Mouse (Mus musculus): ENCODE measurements around the gene Aloxe3.

Aloxe3 gene

DNA sequence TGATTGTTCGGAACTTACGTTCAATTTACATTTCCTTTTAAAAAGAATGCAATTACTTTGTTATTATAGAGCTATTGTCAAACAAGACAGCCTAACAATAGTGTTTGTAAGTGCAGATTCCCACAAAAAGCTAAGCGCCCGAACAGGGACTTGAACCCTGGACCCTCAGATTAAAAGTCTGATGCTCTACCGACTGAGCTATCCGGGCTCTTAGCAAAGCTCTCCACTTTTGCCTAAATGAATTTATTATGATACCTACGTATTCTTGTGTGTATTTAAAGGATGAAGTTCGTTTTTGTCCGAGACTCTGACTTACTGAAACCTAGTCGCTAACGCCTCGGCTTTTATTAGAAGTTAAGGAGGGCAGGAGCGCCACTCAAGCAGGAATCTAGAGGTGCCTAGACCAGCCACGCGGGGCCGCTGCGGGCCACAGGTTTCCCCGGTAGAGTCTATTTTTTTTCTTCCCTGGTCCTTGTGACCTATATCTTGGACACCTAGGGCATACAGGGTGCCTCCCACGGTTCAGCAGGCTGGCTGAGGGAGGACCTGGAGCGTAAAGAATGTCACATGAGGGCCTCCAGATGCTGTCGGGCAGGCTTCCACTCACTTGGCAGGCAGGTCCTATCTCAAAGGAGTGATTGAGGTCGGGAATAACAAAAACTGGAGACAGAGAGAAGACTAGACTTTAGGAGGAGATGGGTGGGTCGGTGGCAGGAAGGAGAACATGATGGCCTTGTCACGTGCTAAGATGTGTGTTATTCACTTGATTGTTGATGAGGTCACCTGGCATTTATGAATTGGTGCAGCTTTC, 450 bp upstream of the Aloxe3 start:
- DNase-seq: peak; percentile 83 to 86

DNA sequence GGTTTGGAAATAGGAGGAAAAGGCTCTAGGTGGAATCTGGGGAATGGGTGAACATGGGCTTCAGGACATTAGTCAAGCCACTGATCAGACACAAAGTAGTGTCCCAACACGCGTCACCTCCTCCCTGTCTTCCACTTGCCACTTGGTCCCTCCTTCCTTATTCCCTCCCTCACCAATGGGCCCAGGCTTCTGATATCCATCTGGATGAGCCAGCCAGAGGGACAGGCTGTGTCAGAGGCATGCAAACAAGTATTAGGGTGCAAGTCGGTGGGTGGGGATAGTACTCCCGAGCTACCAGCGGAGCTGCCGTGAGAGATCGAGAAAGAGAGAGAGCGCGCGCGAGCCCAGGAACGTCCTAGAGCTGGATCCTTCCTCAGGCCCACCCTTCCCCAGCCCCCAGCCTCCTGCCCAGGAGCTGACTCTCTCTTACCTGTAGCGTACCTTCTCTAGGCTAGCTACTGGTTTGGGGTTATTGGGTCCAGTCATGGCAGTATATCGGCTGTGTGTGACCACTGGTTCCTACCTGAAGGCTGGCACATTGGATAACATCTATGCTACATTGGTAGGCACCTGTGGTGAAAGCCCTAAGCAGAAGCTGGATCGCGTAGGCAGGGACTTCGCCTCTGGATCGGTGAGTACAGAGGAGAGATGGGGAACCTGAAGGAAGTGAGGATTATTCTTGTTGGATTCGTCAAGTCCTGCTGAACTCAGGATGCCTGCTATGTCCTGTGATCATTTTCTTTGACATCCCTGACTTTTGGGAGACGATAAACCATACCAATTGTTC, 416 bp downstream of the Aloxe3 start:
- DNase-seq: peak in 1 of 2 experiments; percentile 47

DNA sequence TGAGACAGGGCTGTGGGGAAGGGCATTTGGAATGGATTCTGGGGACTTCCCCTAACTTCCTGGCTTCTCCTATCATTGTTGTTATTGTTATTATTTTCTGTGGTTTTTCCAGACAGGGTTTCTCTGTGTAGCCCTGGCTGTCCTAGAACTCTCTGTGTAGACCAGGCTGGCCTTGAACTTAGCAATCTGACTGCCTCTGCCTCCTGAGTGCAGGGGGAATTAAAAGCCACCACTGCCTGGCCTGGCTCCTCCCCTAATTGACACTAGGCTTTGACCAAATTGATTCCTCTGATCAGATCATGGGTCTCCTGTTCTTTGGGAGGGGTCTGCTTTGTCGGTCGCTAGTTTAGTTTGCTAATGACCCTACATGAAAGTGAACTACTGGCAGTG, 1.0 kb downstream of the Aloxe3 start:
- no peak for DNase-seq

DNA sequence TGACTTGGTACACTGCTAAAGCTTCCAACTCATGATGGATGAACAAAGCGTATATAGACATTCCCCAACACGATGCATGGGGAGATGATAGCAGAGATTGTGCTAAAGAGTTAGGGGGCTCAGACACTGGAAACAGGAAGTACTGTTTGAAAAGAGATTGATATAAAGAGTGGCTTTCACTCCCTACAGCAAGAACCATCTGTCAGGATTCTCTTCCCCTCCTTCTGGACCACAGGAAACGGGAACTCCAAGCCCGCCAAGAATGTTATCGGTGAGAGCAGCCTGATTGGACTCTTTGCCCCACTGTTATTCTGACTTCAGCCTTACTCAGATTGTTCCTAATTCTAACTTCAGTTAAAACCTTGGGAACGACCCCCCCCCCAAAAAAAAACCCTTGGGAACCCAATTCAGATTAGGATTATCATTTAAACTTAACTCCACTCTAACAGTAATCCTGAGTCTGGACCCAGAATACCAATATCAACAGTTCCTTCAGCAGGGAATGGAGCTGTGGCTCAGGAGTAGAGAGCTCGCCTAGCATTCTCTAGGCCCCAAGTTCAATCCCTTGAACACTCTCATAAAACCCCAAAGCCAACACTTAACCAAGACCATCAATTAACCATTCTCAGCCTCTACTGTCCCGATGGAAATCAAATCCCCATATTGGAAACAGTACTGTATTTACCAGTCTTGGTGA, 2.9 kb downstream of the Aloxe3 start:
- no peak for DNase-seq

DNA sequence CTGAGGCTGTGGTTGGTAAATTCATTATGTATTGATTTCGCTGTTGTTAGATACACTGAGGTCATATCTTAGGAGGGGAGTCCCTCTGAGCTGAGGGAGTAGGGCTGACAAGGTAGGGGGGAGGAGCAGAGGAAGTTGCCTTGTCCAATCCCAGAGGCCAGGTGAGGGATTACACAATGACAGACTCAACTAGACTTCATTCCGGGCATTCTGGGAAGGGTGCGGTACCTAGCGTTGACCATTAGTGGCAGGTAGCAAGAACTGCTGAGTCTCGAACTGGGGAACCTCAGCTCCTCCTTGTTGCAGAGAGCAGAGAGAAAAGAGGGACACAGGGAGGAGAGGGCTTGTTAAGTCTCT, 7.8 kb downstream of the Aloxe3 start:
- no peak for DNase-seq

DNA sequence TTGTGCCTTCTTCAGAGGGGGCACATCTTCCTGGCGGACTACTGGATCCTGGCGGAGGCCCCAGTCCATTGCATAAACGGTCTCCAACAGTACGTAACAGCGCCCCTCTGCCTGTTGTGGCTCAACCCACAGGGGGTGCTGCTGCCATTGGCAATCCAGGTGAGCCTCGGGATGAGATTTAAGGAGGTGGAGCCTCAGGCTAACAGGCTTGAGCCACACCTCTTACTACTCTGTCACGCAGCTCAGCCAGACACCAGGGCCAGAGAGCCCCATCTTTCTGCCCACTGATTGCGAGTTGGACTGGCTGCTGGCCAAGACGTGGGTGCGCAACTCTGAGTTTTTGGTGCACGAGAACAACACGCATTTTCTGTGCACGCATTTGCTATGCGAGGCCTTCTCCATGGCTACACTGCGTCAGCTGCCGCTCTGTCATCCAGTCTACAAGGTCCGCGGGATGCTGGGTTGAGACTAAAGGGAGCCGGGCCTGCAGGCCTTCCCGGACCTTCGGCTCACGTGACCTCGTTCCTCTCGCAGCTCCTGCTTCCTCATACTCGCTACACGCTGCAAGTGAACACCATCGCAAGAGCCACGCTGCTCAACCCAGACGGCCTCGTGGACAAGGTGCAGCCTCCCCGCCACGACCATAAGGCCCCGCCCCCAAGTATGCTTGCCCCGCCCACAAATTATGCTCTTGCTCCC, 8.4 kb downstream of the Aloxe3 start:
- DNase-seq: peak; percentile 64 to 65

DNA sequence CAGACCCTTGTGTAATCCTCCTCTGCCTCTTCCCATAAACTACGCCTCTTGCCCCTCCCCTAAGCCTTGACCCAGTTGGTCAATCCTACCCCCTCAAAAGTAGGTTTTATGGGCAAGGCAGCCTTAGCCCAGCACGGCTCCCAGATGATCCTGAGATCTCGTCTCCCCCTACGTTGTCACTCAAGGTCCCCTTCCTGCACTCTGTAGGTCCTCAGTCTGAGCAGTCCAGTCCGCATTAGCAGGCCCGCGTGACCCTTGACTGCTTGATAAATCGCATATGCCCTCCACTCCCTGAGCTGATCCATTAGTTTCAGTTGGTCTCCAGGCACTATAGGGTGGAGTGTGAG, 8.9 kb downstream of the Aloxe3 start:
- DNase-seq: no peak

DNA sequence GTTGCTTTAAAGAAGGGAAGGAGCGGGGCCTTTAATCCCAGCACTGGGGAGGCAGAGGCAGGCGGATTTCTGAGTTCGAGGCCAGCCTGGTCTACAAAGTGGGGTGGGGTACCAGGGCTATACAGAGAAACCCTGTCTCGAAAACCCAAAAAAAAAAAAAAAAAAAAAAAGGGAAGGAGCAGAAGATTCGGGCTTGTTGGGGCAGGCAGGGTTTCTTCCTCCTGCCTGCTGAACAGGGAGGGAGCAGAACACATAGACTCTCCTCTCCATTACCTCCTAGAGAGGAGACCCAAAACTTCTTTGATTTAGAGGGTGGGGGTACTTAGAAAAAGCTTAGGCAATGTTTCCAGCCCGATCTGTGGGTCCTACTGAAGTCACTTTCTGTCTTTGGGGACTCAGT, 9.7 kb downstream of the Aloxe3 start:
- DNase-seq: no peak

DNA sequence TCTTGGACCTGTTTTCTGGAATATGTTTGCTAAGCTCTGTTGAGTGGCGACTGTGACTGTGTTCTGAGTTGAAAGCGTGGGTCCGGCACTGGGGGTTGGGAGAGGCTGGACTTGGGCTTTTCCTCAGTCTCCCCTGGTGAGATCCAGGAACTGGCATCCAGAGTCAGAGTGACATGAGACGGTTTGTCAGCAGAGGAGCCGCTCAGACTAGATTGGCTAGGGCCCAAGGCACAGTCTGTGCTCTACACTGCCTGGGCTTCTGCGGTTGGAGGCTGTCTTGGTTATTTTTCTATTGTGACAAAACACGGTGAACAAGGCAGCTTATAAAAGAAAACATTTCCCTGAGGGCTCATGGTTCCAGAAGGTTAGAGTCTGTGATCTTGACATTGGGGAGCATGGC, 21.9 kb downstream of the Aloxe3 start:
- peak in 1 of 2 experiments; percentile 27 for DNase-seq

DNA sequence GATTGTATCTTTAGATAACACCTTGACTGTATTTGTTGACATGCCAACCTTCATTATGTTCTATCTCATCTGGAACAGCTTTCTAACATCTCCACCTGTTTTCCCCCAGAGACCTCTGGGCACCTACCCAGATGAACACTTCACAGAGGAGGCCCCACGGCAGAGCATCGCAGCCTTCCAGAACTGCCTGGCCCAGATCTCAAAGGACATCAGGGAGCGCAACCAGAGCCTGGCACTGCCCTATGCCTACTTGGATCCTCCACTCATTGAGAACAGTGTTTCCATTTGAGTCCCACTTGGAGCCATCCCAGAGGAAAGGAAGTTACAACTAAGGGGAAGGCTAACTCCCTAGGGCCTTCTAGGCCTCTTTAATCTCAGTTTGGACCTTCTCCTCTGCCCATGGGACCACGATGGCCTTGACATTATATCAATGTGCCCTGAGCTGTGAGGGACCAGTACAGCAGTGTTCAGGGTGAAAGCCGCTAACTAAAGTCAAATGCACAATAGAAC, 22.8 kb downstream of the Aloxe3 start:
- peak; percentile 26 to 32 for DNase-seq

DNA sequence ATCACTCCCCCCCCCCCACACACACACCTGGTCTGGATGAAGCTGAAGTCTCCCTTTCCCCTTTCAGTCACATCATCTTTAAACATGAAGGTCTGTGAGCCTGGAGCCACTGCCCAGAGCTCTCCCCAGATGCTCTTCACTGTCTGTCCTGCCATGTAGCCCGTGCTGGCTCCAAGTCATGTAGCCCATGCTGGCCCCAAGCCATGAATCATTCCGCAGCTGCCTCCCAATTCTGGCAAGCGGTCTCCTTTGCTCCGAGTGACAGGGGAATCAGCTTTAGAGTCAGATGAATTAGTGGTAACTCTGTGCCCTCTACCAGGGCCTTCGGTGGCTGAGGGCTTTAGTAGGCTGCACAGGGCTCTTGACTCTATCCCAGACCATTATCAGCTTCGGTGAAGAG, 24.0 kb downstream of the Aloxe3 start:
- no peak for DNase-seq

DNA sequence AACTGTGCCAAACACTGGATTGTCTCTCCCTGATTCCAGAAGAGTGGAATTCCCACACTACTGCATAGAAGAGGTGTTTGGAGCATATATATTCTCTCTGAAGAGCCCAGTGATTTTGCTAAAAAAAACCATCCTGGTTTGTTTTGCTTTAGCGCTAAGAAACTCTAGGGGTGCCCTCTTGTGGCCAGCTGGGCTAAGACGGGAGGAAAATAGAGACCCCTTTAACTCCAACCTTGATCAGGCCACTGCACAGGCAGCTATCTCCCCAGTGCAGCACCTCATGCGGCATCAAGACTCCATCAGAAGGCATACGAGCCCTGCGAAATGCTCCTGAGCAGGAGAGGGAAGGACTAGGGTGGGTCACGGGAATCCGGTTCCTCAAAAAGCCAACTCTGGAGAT, 24.7 kb downstream of the Aloxe3 start:
- DNase-seq: peak; percentile 78 to 81

DNA sequence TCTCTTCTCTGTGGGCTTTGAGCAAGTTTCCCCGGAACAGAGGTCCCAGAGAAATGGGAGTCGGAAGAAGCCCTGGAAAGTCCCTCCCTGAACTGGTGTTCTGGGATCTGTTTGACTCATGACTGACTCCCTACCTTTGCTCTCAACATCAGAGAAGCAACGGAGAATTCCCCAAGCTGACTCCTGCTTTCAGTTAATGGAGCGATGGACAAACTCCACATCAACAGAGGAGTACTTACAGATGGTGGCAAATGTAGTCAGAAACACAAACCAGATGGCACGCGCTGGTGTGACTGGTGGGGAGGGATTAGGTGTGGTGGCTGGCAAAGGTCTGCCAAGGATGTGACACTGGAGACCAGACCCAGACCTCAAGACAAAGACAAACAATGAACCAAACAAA, 25.3 kb downstream of the Aloxe3 start:
- no peak for DNase-seq

DNA sequence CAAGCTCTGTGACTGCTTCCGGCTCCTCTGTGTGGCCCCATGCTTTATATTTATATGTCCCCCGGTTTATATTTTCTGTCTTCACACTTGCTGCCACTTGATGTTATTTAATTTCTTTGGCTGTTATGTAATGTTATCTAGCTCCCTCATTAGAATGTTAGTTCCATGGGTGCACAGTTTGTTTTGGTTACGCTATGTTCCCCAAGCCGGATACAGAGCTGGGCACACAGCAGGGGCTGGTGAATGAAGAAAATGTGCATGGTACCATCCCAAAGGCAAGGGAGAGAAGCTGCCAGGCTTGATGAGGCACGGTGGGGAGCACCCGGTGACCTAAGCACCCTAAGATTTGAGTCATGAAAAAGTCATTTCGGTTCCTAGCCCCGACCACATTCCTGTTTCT, 28.1 kb downstream of the Aloxe3 start:
- DNase-seq: no peak

DNA sequence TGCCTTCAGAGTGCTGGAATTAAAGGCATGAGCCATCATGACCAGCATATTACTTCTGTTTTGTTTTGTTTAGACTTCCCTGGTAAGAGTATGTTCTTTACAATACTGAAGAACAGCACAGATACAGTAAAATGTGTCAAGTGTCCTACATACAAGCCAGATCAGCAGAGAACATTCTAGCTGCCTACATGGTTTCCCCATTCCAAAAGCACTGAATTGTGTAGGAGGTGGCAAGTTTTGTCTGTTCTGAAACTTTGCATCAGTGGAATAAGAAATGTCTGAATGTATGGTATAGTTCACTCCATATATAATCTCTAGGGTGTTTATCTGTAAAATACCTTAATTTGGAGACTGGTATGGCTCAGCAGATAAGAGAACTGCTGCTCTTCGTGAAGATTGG, 29.7 kb downstream of the Aloxe3 start:
- DNase-seq: no peak

DNA sequence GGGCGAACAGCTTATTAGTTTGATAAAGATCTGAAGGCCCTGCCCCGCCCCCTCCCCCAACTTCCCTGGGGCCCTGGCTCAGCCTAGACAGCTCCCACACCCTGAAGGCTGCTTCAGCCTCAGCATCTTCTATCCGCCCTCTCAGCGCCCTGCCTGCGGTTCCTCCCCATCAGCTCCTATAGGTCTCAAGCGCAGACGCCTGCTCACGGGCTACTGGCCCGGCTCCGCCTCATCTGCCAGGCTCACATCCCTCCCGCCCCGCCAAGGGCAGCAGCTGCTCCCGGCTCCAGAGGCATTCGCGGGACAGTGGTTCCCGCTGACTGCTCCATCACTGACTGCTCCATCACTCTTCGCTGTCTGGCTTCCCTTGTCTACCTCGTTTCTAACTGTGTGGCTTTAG, 31.1 kb downstream of the Aloxe3 start, which contains the start of gene Alox12b:
Alox12b (plus strand) TSS at position 190 of the 400 bp plus-strand sequence.
- no peak for DNase-seq

DNA sequence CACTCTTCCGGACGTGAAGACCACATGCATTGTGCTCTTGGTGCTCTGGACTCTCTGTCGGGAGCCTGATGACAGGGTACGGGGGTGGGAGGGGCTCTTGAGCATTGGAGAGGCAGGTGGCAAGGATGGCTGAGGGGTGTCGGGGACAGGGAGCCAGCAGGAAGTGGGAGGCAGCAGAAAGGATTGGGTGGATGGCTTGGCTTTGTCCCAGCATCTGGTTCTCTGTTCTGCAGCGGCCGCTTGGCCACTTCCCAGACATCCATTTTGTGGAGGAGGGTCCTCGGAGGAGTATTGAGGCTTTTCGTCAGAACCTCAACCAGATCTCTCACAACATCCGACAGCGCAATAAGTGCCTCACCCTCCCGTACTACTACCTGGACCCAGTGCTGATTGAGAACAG, 43.6 kb downstream of the Aloxe3 start:
- no peak for DNase-seq

DNA sequence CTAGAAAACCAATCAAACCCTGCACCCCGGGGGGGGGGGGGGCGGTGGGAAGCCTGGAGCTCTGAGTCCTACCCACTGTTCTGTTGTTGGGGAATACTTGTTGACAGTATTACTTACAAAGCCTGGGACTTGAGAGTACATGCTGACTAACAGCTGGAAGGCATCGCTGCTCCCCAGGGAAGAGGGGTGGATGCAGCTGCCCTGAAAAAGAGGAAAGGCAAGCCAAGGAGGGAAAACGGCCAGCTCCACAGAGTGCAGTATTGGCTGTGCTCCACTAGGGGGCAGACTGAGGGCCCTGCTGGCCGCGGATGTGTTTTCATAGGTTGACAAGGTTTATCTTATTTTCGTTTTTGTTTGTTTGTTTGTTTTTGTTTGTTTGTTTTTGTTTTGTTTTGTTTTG, 45.9 kb downstream of the Aloxe3 start:
- peak; percentile 51 to 60 for DNase-seq

DNA sequence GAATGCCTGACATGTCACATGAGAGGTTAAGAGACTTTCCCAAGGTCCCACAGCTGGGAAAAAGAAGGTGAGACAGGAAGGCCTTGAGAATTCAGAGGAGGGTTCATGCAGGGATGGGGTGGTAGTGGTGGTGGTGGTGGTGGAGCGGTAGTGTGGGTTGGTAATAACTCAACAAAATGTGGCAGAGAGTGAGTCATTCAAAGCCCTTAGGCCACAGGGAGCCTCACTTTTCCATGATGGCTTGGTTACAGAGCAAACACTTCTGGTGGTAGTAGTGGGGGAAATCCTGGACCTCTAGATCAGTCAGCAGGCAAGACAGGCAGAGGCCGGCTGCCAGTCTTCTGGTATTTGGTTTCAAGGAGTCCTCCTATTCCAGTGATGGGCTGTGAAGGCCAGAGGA, 46.9 kb downstream of the Aloxe3 start:
- no peak for DNase-seq

DNA sequence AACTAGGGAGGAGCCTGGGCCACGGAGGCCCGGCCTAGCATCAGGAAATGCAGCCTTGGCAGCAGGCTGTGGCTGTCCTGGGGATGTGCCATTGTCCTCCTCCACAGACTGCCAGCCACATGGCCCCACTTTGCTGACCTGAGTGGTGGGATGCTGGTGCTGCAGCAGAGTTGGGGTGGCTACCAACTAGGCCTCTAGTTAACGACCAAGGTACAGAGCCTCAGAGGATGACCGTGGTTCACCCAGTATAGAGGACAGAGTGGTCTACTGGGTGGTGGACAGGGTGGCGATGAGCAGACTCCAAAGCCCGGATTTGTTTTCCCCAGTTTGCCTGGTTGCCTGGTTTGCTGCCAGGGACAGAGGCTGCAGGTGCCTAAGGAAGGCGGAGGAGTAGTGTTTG, 49.0 kb downstream of the Aloxe3 start:
- DNase-seq: no peak

DNA sequence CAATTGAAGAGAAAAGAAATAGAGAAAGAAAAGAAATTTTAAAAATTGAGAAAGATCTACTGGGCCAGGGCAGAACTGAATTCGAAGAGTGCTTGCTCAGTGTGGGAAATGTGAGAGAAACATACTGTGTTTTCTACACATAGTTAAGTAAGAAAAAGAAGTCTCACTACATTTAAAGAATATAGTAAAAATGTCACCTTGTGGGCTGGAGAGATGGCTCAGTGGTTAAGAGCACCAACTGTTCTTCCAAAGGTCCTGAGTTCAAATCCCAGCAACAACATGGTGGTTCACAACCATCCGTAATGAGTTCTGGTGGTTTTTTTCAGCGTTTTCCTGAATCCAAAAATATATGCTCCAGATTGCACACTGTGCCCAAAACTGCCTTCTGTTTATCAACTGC, 52.8 kb downstream of the Aloxe3 start:
- DNase-seq: no peak

DNA sequence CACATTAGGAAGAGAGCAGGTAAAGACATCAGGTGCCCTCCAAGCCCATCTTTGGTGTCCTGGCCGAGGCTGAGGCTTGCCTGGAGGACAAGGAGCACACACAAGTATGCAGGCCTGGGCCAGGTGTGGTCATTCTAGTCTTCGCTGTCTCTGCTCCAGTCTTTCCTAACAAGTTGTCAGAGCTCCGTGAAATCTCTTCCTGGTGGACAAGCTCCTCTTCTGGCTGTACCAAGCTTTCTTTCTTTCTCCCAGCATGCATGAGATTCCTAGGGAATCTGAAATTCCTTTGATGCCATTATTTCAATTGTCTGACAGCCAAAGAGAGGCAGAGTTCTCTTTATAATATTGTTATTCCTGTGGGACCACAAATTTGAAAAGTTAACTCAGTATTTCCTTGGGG, 53.8 kb downstream of the Aloxe3 start:
- no peak for DNase-seq

DNA sequence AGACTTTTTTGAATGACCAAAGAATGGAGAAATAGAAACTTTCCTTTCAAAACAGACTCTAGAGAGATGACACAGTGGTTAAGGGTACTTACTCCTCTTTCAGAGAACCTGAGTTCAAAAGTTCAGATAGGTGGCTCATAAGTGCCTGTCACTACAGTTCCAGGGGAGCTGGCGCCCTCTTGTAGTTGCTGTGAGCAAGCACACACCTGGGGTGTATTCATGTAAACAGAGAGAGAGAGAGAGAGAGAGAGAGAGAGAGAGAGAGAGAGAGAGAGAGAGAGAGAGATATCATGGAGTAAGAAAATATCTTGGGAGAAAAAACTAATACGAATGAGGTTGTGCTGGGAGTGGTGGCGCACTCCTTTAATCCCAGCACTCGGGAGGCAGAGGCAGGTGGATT, 54.4 kb downstream of the Aloxe3 start:
- DNase-seq: no peak
